Mouse (Mus musculus): Measurements from ENCODE around the gene Slc25a22.

- TF ChIP-seq EP300 (optimal IDR thresholded peaks at IDR 0.05) (no peak), CTCF (IDR thresholded peaks at IDR 0.05; ENCODE audit: low read depth) (no peak)
Observed at GRCm38 (mm10) chr7:141453636-141454035, 15.9 kb upstream of the Slc25a22 start.

Measured in stomach, postnatal 0 days (tissue).